Mouse (Mus musculus): ENCODE measurements around the gene Zfp280b.

- TF ChIP-seq CTCF (IDR thresholded peaks at IDR 0.05), result no peak
- no peak for TF ChIP-seq EP300 (IDR thresholded peaks at IDR 0.05)
Measured at GRCm38 (mm10) chr10:76028016-76028366, 4.5 kb upstream of the Zfp280b start.
